Mouse (Mus musculus): ENCODE results near the gene Jag1. TPM values are rescaled to one million over a fixed set of nuclear protein-coding genes. Genes with fewer than 3 reads are reported as not detected.
A peak's percentile ranks its signal among the peaks of the same experiment; 100 is the strongest.

Gene Jag1
- polyA plus RNA-seq (2012; ENCODE audit: insufficient read depth, low replicate concordance), result not detected in 2 replicates

GRCm38 (mm10) chr2:137116025-137116674 is at the start of gene Jag1:
Jag1 (minus strand) TSS chr2:137116644.
- H3K36me3 ChIP-seq (replicated peaks; ENCODE audit: low read length), result no peaks in the 10 kb centered on the region
- TF ChIP-seq GATA1 (IDR thresholded peaks at IDR 0.05; ENCODE audit: borderline replicate concordance, low read length) (no peak), FLI1 (IDR thresholded peaks at IDR 0.05; ENCODE audit: low read length) (no peak)
- peaks cover 83% of the 10 kb centered on the region for H3K27me3 ChIP-seq (replicated peaks)
- H3K9me3 ChIP-seq, result no peaks in the 10 kb centered on the region
- peaks cover 37% of the 10 kb centered on the region for H3K4me1 ChIP-seq
- peak within 1 kb of the TSS; percentile 95 for H3K4me3 ChIP-seq (replicated peaks)

- Histone ChIP-seq H3K4me3 (replicated peaks) (no peak overlapping the region), H3K4me1 (no peaks in the 10 kb centered on the region), H3K36me3 (replicated peaks; ENCODE audit: low read length) (no peaks in the 10 kb centered on the region), H3K9me3 (peaks cover 7% of the 10 kb centered on the region; the same call in 1 of the 2 replicates), H3K27me3 (replicated peaks) (no peaks in the 10 kb centered on the region)
- TF ChIP-seq FLI1 (IDR thresholded peaks at IDR 0.05; ENCODE audit: low read length) (no peak), GATA1 (IDR thresholded peaks at IDR 0.05; ENCODE audit: borderline replicate concordance, low read length) (no peak)
Measured at GRCm38 (mm10) chr2:137156018-137156417, 39.6 kb upstream of the Jag1 start.

GRCm38 (mm10) chr2:137153825-137154224 is 37.4 kb upstream of the Jag1 start:
- Histone ChIP-seq H3K27me3 (replicated peaks) (no peaks in the 10 kb centered on the region), H3K4me3 (replicated peaks) (no peak overlapping the region), H3K4me1 (no peaks in the 10 kb centered on the region), H3K9me3 (peaks cover 9% of the 10 kb centered on the region; the same call in 1 of the 2 replicates), H3K36me3 (replicated peaks; ENCODE audit: low read length) (no peaks in the 10 kb centered on the region)
- TF ChIP-seq GATA1 (IDR thresholded peaks at IDR 0.05; ENCODE audit: borderline replicate concordance, low read length) (no peak), FLI1 (IDR thresholded peaks at IDR 0.05; ENCODE audit: low read length) (no peak)

- Histone ChIP-seq H3K4me1 (no peaks in the 10 kb centered on the region), H3K27me3 (replicated peaks) (no peaks in the 10 kb centered on the region), H3K4me3 (replicated peaks) (no peak overlapping the region), H3K9me3 (peaks cover 9% of the 10 kb centered on the region; the same call in 1 of the 2 replicates), H3K36me3 (replicated peaks; ENCODE audit: low read length) (no peaks in the 10 kb centered on the region)
- no peak for TF ChIP-seq GATA1 (IDR thresholded peaks at IDR 0.05; ENCODE audit: borderline replicate concordance, low read length)
- TF ChIP-seq FLI1 (IDR thresholded peaks at IDR 0.05; ENCODE audit: low read length), result no peak
Measured at GRCm38 (mm10) chr2:137153172-137153667, 36.8 kb upstream of the Jag1 start.

GRCm38 (mm10) chr2:137150953-137151352 is 34.5 kb upstream of the Jag1 start:
- Histone ChIP-seq H3K4me1 (no peaks in the 10 kb centered on the region), H3K4me3 (replicated peaks) (no peak overlapping the region), H3K9me3 (peaks cover 9% of the 10 kb centered on the region; the same call in 1 of the 2 replicates), H3K27me3 (replicated peaks) (no peaks in the 10 kb centered on the region), H3K36me3 (replicated peaks; ENCODE audit: low read length) (no peaks in the 10 kb centered on the region)
- TF ChIP-seq GATA1 (IDR thresholded peaks at IDR 0.05; ENCODE audit: borderline replicate concordance, low read length), result no peak
- TF ChIP-seq FLI1 (IDR thresholded peaks at IDR 0.05; ENCODE audit: low read length), result no peak

- TF ChIP-seq GATA1 (IDR thresholded peaks at IDR 0.05; ENCODE audit: borderline replicate concordance, low read length) (no peak), FLI1 (IDR thresholded peaks at IDR 0.05; ENCODE audit: low read length) (no peak)
- Histone ChIP-seq H3K4me1 (no peaks in the 10 kb centered on the region), H3K27me3 (replicated peaks) (no peaks in the 10 kb centered on the region), H3K9me3 (0 out of 2 replicates have a peak, but pooled peaks cover 6% of the 10 kb centered on the region), H3K4me3 (replicated peaks) (no peak overlapping the region), H3K36me3 (replicated peaks; ENCODE audit: low read length) (no peaks in the 10 kb centered on the region)
Measured at GRCm38 (mm10) chr2:137146938-137147666, 30.7 kb upstream of the Jag1 start.

- H3K9me3 ChIP-seq, result 0 out of 2 replicates have a peak, but pooled peaks cover 3% of the 10 kb centered on the region
- TF ChIP-seq GATA1 (IDR thresholded peaks at IDR 0.05; ENCODE audit: borderline replicate concordance, low read length), result no peak
- H3K4me3 ChIP-seq (replicated peaks), result no peak overlapping the region
- no peaks in the 10 kb centered on the region for H3K4me1 ChIP-seq
- H3K36me3 ChIP-seq (replicated peaks; ENCODE audit: low read length), result no peaks in the 10 kb centered on the region
- H3K27me3 ChIP-seq (replicated peaks), result no peaks in the 10 kb centered on the region
Measured at GRCm38 (mm10) chr2:137138063-137138462, 21.6 kb upstream of the Jag1 start.

GRCm38 (mm10) chr2:137134035-137134434 is 17.6 kb upstream of the Jag1 start:
- Histone ChIP-seq H3K9me3 (0 out of 2 replicates have a peak, but pooled peaks cover 3% of the 10 kb centered on the region), H3K27me3 (replicated peaks) (no peaks in the 10 kb centered on the region), H3K4me1 (no peaks in the 10 kb centered on the region), H3K4me3 (replicated peaks) (no peak overlapping the region), H3K36me3 (replicated peaks; ENCODE audit: low read length) (no peaks in the 10 kb centered on the region)
- TF ChIP-seq FLI1 (IDR thresholded peaks at IDR 0.05; ENCODE audit: low read length) (no peak), GATA1 (IDR thresholded peaks at IDR 0.05; ENCODE audit: borderline replicate concordance, low read length) (no peak)

GRCm38 (mm10) chr2:137124861-137125260 is 8.4 kb upstream of the Jag1 start:
- H3K4me3 ChIP-seq (replicated peaks), result no peak overlapping the region
- H3K9me3 ChIP-seq, result 0 out of 2 replicates have a peak, but pooled peaks cover 4% of the 10 kb centered on the region
- H3K27me3 ChIP-seq (replicated peaks), result peaks cover 9% of the 10 kb centered on the region
- no peaks in the 10 kb centered on the region for H3K36me3 ChIP-seq (replicated peaks; ENCODE audit: low read length)
- H3K4me1 ChIP-seq, result no peaks in the 10 kb centered on the region
- TF ChIP-seq FLI1 (IDR thresholded peaks at IDR 0.05; ENCODE audit: low read length) (no peak), GATA1 (IDR thresholded peaks at IDR 0.05; ENCODE audit: borderline replicate concordance, low read length) (no peak)

GRCm38 (mm10) chr2:137117321-137117690 is 862 bp upstream of the Jag1 start:
- Histone ChIP-seq H3K36me3 (replicated peaks; ENCODE audit: low read length) (no peaks in the 10 kb centered on the region), H3K4me3 (replicated peaks) (peak overlapping the region; percentile 95), H3K27me3 (replicated peaks) (peaks cover 73% of the 10 kb centered on the region), H3K4me1 (peaks cover 37% of the 10 kb centered on the region), H3K9me3 (no peaks in the 10 kb centered on the region)
- TF ChIP-seq GATA1 (IDR thresholded peaks at IDR 0.05; ENCODE audit: borderline replicate concordance, low read length), result no peak
- TF ChIP-seq FLI1 (IDR thresholded peaks at IDR 0.05; ENCODE audit: low read length), result no peak
